Mouse (Mus musculus) limb, embryonic 15.5 days (tissue): Measurements from ENCODE around the gene Sdhd. TPM values are rescaled to one million over a fixed set of nuclear protein-coding genes. Genes with fewer than 3 reads are reported as not detected.
"Not testable (repeated sequence)": the region's sequence is repeated elsewhere in the genome, so short reads cannot be mapped to it uniquely, and the experiment has no call there.

Experiments used
- ATAC-seq: fragments of 200-750 bp; cut with Nextera tagmentation; 2 replicates; pipeline ENCODE4 v1.8.0; 2017; ENCODE audit warnings: low read depth, moderate TSS enrichment; ENCODE audit not compliant: insufficient number of reproducible peaks, low FRiP score, low TSS enrichment
- H3K27ac ChIP-seq: fragments of 300-500 bp; sonication (generic); 2 replicates; pipeline ENCODE4 v1.5.1; 2015; ENCODE audit warnings: moderate library complexity, mild to moderate bottlenecking, inconsistent platforms
- H3K27me3 ChIP-seq: fragments of 300-500 bp; sonication (generic); 2 replicates; pipeline ENCODE4 v1.6.1; 2015; ENCODE audit warnings: inconsistent platforms
- H3K36me3 ChIP-seq: fragments of 300-500 bp; sonication (generic); 2 replicates; pipeline ENCODE4 v1.6.1; 2015; ENCODE audit warnings: inconsistent platforms
- H3K4me1 ChIP-seq: fragments of 300-500 bp; sonication (generic); 2 replicates; pipeline ENCODE4 v1.6.1; 2015; ENCODE audit warnings: inconsistent platforms
- H3K4me2 ChIP-seq: fragments of 300-500 bp; sonication (generic); 2 replicates; pipeline ENCODE4 v1.6.1; 2015; ENCODE audit warnings: mild to moderate bottlenecking, inconsistent platforms
- H3K4me3 ChIP-seq: fragments of 300-500 bp; sonication (generic); 2 replicates; pipeline ENCODE4 v1.5.1; 2015; ENCODE audit warnings: mild to moderate bottlenecking, inconsistent platforms
- H3K9ac ChIP-seq: fragments of 300-500 bp; sonication (generic); 2 replicates; pipeline ENCODE4 v1.6.1; 2015; ENCODE audit warnings: inconsistent platforms
- H3K9me3 ChIP-seq: fragments of 300-500 bp; sonication (generic); 2 replicates; pipeline ENCODE4 v1.6.1; 2016; ENCODE audit warnings: inconsistent platforms
- WGBS: fragments of 180-500 bp; shearing (Covaris S2); methylation state at CpG from one replicate; pipeline ENCODE4 v1.1.7; 2015; 5-methylcytosine and 5-hydroxymethylcytosine counted together
- polyA plus RNA-seq: library from polyadenylated mRNA; unstranded; fragments of >200 nt; fragmentation: Nextera tagmentation; extraction: Ambion mirVana; gene quantifications from 2 replicates; pipeline ENCODE4 v1.2.1, GENCODE M21; 2015

Gene Sdhd
- 234 and 278 TPM in 2 replicates for polyA plus RNA-seq

DNA sequence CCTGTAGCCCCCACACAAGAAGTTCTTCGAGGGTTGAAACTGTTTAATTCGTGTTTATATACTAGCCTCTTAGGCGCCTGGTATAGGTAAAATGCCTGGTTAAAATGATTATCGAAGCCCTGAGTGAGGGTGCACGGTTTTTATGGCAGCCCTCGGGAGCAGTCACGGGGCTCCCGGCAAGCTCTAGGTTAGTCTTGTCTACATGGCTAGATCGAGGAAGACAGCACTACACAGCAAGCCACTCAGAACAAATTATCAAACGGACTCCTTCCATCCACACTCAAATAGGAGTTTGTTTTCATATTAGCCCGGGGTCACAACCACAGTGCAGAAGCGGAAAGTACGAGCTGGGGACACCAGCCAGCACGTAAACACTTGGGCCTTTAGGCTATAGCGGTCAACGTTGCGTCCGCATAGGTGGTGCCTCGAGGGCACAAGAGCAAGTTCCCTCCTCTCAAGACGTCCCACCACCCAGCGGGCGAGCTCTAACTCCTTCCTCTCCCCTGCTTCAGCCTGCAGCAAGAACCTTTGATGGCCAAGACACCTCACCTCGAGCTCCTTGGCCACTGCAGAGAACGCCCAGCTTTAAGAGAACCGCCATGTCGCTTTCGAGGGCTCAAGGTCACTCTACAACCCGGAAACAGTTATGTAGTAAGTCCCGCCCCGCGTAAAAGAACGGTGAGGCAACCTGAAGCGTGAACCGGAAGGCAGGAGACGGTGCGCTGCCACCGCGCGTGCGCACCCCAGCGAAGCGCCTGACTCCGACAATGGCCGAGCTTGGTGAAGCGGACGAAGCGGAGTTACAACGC is at the start of gene Sdhd, which contains the start of gene Timm8b:
Gene Sdhd (minus strand): TSS at position 624 of the 809 bp plus-strand sequence.
Gene Timm8b (plus strand): TSS at position 722 of the 809 bp plus-strand sequence.
- peak; percentile 94 for ATAC-seq
- peaks cover 43% of the 10 kb centered on the region for H3K36me3 ChIP-seq

DNA sequence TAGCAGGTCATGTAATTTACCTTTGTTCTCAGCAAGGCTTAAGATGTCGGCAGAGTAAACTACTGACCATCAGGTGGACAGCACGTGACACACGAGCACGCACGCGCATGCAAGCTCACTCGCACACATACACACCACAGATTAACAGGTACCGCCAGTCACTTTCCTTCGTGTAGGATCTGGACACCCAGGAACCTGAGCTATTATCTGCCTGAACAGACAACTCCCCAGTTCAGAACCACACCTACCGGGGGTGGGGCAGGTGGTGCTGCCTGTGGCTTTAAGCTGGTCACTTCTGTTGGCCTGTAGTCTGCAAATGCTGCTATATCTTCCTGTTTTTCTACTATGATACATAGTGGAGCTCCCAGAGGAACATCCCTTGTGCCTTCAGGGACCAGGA is 46.9 kb upstream of the Sdhd start:
- WGBS: 94% methylated on average over 10 of the region's 10 CpGs
- peaks cover 89% of the 10 kb centered on the region for H3K36me3 ChIP-seq
- H3K9me3 ChIP-seq: no peaks in the 10 kb centered on the region

More for the DNA sequence above, at the start of gene Sdhd, which contains the start of gene Timm8b:
- peak within 1 kb of the TSS; percentile 67 for H3K4me2 ChIP-seq
- H3K4me1 ChIP-seq: peaks cover 19% of the 10 kb centered on the region
- H3K9me3 ChIP-seq: no peaks in the 10 kb centered on the region
- peak within 1 kb of the TSS; percentile 87 for H3K9ac ChIP-seq
- H3K27me3 ChIP-seq: no peaks in the 10 kb centered on the region
- H3K4me3 ChIP-seq: peak within 1 kb of the TSS; percentile 85
- WGBS: under 1% methylated on average over 48 of the region's 48 CpGs
- peak within 1 kb of the TSS; percentile 87 for H3K27ac ChIP-seq

DNA sequence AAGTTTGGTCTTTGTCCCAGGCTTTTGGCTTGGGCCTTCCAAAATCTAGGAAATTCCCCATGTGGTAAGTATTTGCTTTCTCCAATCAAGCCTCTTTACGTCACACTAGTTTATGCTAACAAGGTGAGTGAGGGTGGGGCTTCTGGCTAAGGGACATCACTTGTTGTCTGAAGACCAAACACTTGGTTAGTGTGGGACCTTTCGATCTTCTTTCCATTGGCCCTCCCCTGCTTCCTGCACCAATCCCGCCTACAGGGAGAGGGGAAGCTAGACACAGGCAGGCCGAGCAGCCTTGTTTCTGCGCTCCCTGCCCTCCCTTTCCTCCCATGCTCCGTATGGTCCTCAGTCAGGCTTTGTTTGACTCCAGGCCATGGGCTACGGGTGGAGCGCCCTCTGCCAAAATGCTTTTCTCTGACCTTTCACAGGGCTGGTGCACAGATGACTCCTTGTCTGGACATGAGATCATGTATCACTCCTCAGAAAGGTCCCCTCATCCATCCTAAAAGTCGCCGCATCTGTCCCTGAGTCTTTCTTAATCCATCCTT is 43.3 kb upstream of the Sdhd start:
- Histone ChIP-seq H3K4me3 (no peak overlapping the region), H3K36me3 (peaks cover 91% of the 10 kb centered on the region)
- WGBS: 73% methylated on average over 10 of the region's 10 CpGs

More for the DNA sequence above, 46.9 kb upstream of the Sdhd start:
- Histone ChIP-seq H3K27me3 (no peaks in the 10 kb centered on the region), H3K27ac (no peak overlapping the region), H3K4me2 (no peak overlapping the region), H3K4me1 (no peaks in the 10 kb centered on the region), H3K9ac (no peak overlapping the region), H3K4me3 (no peak overlapping the region)
- ATAC-seq: no peak

DNA sequence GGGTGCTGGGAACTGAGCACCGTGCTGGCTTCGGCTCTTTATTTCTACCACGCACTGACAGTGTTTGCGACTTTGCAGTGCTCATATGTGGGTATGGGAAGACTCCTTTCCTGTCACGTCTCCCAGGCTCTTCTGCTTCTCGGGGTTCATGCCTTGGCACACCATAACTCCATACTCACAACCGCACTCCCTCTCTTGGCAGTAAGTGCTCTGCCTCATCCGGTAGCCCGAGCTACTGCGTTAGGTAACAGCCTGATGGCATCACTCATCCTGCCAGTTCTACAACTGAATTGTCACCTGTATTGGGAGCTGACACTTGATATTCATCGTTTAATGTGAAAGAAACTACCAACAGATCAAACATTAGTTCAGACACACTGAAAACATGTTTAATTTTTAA is 30.7 kb upstream of the Sdhd start:
- Histone ChIP-seq H3K9ac (no peak overlapping the region), H3K4me1 (no peaks in the 10 kb centered on the region), H3K27me3 (no peaks in the 10 kb centered on the region), H3K4me2 (no peak overlapping the region), H3K27ac (no peak overlapping the region), H3K9me3 (no peaks in the 10 kb centered on the region), H3K4me3 (no peak overlapping the region), H3K36me3 (peaks cover 57% of the 10 kb centered on the region)
- no peak for ATAC-seq
- WGBS: 96% methylated on average over 11 of the region's 11 CpGs

More for the DNA sequence above, 43.3 kb upstream of the Sdhd start:
- Histone ChIP-seq H3K9me3 (no peaks in the 10 kb centered on the region), H3K27me3 (no peaks in the 10 kb centered on the region), H3K27ac (no peak overlapping the region), H3K4me2 (no peak overlapping the region), H3K9ac (no peak overlapping the region), H3K4me1 (no peaks in the 10 kb centered on the region)
- ATAC-seq: no peak

DNA sequence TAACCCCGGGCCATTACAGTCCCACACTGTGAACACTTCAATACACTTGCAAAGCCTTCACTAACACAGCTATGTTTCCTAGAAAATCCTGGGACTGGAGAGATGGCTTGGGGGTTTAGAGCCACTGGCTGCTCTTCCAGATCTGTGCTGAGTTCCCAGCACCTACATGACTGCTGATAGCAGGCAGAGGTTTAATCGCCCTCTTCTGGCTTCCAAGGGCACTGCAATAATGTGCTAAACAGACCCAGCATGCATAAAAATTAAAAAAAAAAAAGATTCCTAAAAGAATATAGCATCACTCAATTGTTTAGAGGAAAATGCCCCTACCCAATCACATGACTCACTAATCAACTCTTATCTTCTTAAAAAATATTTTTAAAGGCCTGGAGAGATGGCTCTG is 29.4 kb upstream of the Sdhd start:
- Histone ChIP-seq H3K27ac (no peak overlapping the region), H3K36me3 (peaks cover 46% of the 10 kb centered on the region), H3K4me1 (no peaks in the 10 kb centered on the region), H3K9me3 (no peaks in the 10 kb centered on the region), H3K4me3 (no peak overlapping the region), H3K9ac (no peak overlapping the region), H3K4me2 (no peak overlapping the region), H3K27me3 (no peaks in the 10 kb centered on the region)
- ATAC-seq: no peak
- 62% methylated on average over 2 of the region's 2 CpGs for WGBS

DNA sequence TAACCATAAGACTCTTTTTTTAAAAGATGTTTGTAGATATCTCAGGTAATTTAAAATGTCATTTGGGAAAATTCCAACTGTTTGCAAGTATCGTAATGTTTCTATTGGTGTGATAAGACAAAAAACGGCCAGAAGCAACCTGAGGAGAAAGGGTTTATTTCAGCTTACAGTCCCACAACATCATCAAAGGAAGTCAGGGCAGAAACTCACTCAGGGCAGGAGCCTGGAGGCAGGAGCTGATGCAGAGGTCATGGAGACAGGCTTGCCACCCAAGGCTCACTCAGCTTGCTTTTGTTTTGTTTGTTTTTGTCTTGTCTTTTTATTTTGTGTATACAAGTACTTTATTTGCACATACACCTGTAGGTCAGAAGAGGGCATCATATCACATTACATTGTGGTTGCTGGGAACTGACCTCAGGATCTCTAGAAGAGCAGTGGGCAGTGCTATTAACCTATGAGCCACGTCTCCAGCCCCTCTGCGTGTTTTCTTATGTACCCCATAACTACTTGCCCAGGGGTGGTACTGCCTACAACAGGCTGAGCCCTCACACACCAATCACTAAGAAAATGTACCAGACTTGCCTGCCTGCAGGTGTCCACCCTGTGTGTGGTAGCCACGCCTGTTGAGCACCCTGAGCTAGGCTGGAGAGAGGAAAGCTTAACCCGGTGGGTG is 28.5 kb upstream of the Sdhd start:
- no peak overlapping the region for H3K4me3 ChIP-seq
- no peak overlapping the region for H3K4me2 ChIP-seq
- no peak overlapping the region for H3K9ac ChIP-seq
- no peak for ATAC-seq
- H3K27me3 ChIP-seq: no peaks in the 10 kb centered on the region
- no peaks in the 10 kb centered on the region for H3K9me3 ChIP-seq
- H3K27ac ChIP-seq: no peak overlapping the region
- peaks cover 39% of the 10 kb centered on the region for H3K36me3 ChIP-seq
- WGBS: 85% methylated on average over 6 of the region's 6 CpGs
- no peaks in the 10 kb centered on the region for H3K4me1 ChIP-seq

DNA sequence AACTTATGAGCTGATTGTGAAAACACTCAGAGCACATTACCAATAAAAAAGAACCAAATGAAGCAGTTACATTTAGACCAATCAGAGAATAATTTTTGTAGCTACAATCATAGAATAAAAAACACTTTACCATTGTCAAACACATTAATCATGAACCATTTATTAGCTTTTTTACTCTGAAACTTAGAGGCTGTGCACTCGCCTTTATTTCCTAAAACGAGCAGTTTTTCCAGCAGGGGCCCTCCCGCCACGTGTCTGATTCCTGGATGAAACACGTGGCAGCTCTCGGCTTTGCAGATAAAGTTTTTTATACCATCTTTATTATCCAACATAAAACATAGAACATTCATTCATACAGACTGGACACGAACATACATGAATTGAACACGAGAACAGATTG is 27.3 kb upstream of the Sdhd start:
- not testable (repeated sequence) for H3K9ac ChIP-seq, H3K4me2 ChIP-seq, ATAC-seq, H3K9me3 ChIP-seq, H3K27me3 ChIP-seq, H3K4me1 ChIP-seq, H3K4me3 ChIP-seq, H3K27ac ChIP-seq
- H3K36me3 ChIP-seq: peaks cover 30% of the 10 kb centered on the region
- WGBS: 87% methylated on average over 6 of the region's 8 CpGs

DNA sequence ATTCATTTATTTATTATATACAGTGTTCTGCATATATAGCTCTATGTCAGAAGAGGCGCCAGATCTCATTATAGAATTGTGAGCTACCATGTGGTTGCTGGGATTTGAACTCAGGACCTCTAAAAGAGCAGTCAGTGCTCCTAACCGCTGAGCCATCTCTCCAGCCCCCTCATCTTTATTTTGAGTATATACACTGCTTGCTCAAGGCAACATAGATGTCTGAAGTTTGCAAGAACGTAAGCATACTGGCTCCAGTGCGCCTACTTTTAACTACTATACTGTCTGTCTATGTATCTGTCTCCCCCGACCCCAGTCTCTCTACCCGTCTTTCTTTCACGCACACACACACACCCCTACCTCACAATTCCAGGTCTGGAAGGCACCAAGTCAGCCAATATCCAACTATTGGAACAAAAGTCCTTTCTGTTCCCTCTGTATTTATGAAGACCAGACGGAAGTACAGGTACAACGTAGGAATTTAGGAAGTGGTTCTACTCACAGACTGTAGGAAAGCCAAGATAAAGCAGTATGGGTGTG is 14.2 kb upstream of the Sdhd start:
- Histone ChIP-seq H3K4me2 (peak overlapping the region; percentile 59), H3K9me3 (no peaks in the 10 kb centered on the region), H3K27ac (no peak overlapping the region), H3K4me3 (peak overlapping the region; percentile 100), H3K4me1 (peaks cover 11% of the 10 kb centered on the region), H3K27me3 (no peaks in the 10 kb centered on the region), H3K36me3 (peaks cover 23% of the 10 kb centered on the region), H3K9ac (no peak overlapping the region)
- WGBS: 63% methylated on average over 9 of the region's 9 CpGs
- no peak for ATAC-seq

DNA sequence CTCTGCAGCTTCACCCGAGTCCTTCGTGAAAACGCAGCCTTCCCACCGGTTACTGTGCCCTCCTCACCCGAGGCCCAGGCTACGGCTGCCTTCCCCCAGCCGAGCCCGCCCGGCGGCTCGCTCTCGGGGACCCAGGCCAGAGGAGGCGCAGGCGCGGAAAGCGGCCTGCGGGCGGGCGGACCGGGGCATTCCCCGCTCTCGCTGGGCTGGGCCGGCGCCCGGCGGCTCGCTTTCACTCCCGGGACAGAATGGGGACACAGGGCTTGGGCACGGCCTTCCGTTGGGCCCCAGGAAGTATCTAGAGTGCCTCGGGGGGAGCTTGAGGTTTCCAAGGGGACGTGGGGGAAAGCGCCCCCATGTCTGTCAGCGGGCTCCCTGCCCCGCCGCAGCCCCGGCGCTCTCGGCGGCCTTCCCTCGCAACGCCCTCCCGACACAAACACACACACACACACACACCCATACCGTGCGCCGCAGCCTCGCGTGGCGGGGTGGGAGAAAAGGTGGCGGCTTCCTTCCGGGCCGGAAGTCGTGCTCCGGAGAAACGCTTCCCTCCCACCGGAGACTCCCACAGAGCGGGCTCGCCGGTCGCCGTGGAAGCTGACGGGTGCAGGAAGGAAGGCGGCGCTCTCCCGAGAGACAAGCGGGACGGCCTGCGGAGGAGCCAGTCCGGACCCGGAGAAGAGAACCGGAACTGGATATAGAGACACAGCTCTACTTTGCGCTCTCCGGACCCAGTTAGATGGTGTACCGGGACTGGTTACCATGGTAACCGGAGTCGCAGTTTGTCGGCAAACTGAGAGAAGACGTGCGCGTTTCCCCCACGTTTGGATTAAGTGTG is 13.4 kb upstream of the Sdhd start, which contains the start of the genes Pih1d2 and Nkapd1:
Gene Pih1d2 (plus strand): TSS at position 556 of the 838 bp plus-strand sequence.
Gene Nkapd1 (minus strand): TSS at position 699 of the 838 bp plus-strand sequence.
- H3K4me1 ChIP-seq: peaks cover 11% of the 10 kb centered on the region
- under 1% methylated on average over 75 of the region's 81 CpGs for WGBS
- ATAC-seq: peak; percentile 90
- peak within 1 kb of the TSS; percentile 96 for H3K27ac ChIP-seq
- no peaks in the 10 kb centered on the region for H3K9me3 ChIP-seq
- H3K36me3 ChIP-seq: peaks cover 31% of the 10 kb centered on the region
- H3K9ac ChIP-seq: peak within 1 kb of the TSS; percentile 99
- H3K4me3 ChIP-seq: peak within 1 kb of the TSS; percentile 100
- H3K27me3 ChIP-seq: no peaks in the 10 kb centered on the region
- peak within 1 kb of the TSS; percentile 59 for H3K4me2 ChIP-seq

DNA sequence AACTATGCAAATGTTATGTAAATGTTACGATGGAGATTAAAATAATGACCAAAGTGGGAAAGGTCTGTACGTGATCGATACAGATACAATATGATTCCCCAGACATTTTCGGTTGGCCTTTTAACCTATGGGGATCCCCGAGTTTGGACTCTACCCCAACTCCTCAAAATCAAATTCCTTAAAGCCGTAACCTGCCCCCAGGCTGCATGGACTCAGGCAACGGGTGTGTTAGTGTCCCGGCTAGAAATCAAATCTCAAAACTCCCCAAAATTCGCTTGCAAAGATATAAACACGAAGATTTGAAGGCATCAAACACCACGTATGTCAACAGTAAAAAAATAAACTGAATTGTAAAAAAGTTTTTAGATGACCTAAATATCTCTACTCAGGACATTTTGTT is 12.5 kb upstream of the Sdhd start:
- Histone ChIP-seq H3K27me3 (no peaks in the 10 kb centered on the region), H3K9me3 (no peaks in the 10 kb centered on the region), H3K27ac (peak overlapping the region; percentile 96; the same call in 1 of the 2 replicates), H3K4me1 (peaks cover 11% of the 10 kb centered on the region), H3K36me3 (peaks cover 37% of the 10 kb centered on the region), H3K4me3 (peak overlapping the region; percentile 100), H3K9ac (peak overlapping the region; percentile 99), H3K4me2 (peak overlapping the region; percentile 59)
- 31% methylated on average over 11 of the region's 11 CpGs for WGBS
- ATAC-seq: no peak

DNA sequence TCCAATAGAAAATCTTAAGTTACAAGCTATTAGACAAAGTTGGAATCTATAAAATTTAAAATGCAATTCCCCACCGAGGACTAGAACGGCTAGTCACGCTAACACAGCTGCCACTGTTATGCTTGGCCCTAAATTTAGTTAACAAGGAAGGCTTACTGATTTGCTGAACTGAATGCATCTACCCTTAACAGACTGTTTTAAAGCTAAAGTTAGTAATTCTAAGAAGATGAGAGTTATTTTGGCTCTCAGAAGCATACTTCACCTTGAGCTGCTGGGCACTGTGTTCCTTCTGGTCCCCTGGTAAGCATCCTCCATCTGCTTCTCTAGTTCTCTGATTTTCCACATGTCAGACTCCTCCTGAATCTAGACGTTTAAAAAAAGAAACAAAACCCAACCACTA is 8.5 kb upstream of the Sdhd start:
- no peaks in the 10 kb centered on the region for H3K9me3 ChIP-seq
- no peak overlapping the region for H3K9ac ChIP-seq
- H3K4me3 ChIP-seq: no peak overlapping the region
- H3K27me3 ChIP-seq: no peaks in the 10 kb centered on the region
- no peak overlapping the region for H3K4me2 ChIP-seq
- no peak for ATAC-seq
- H3K4me1 ChIP-seq: peaks cover 8% of the 10 kb centered on the region
- no peak overlapping the region for H3K27ac ChIP-seq
- H3K36me3 ChIP-seq: peaks cover 72% of the 10 kb centered on the region
- WGBS: 77% methylated on average over 4 of the region's 4 CpGs
